Mouse (Mus musculus) spleen, adult 2 months (tissue): ENCODE data around the gene Fance. TPM values are rescaled to one million over a fixed set of nuclear protein-coding genes. Genes with fewer than 3 reads are reported as not detected.
"Not testable (repeated sequence)": the region's sequence is repeated elsewhere in the genome, so short reads cannot be mapped to it uniquely, and the experiment has no call there.

Experiments
- DNase-seq, 2 experiments: peaks; one replicate each; pipeline versions ENCODE4 v3.0.0 to v3.0.0-alpha.2; 2012 to 2021; ENCODE audit warnings: low spot score in 2 of 2, low read depth in 1 of 2
- H3K27ac ChIP-seq: fragments of 200-500 bp; 2 replicates; pipeline ENCODE4 v1.5.1; 2012; ENCODE audit warnings: low read length, inconsistent platforms; ENCODE audit not compliant: insufficient read depth
- H3K27me3 ChIP-seq: fragments of 200-500 bp; 2 replicates; pipeline ENCODE4 v1.6.1; 2012; ENCODE audit warnings: mild to moderate bottlenecking, moderate library complexity, low read length, inconsistent platforms; ENCODE audit not compliant: control insufficient read depth, insufficient read depth
- H3K36me3 ChIP-seq: fragments of 200-500 bp; 2 replicates; pipeline ENCODE4 v1.6.1; 2012; ENCODE audit warnings: mild to moderate bottlenecking, low read length, inconsistent platforms; ENCODE audit not compliant: control insufficient read depth, insufficient read depth
- H3K4me1 ChIP-seq: fragments of 200-500 bp; 2 replicates; pipeline ENCODE4 v1.6.1; 2011; ENCODE audit warnings: inconsistent platforms; ENCODE audit not compliant: control insufficient read depth, insufficient read depth, insufficient read length
- H3K4me3 ChIP-seq: fragments of 200-500 bp; 2 replicates; pipeline ENCODE4 v1.5.1; 2011; ENCODE audit warnings: mild to moderate bottlenecking, inconsistent platforms; ENCODE audit not compliant: insufficient read depth, insufficient read length; ENCODE audit errors: extremely low read depth
- CTCF ChIP-seq: fragments of 200-500 bp; IDR thresholded peaks from 2 replicates; pipeline ENCODE4 v1.5.1; 2011; ENCODE audit warnings: mild to moderate bottlenecking, inconsistent platforms; ENCODE audit not compliant: insufficient read depth, insufficient read length, insufficient replicate concordance; ENCODE audit errors: extremely low read depth
- POLR2A ChIP-seq: fragments of 200-500 bp; IDR thresholded peaks from 2 replicates; pipeline ENCODE4 v1.6.1; 2011; ENCODE audit warnings: low read depth, low read length, inconsistent platforms
- WGBS: fragments of 180-500 bp; shearing (Covaris S2); methylation state at CpG from one replicate; pipeline ENCODE4 v1.1.7; 2018; 5-methylcytosine and 5-hydroxymethylcytosine counted together
- polyA plus RNA-seq: library from polyadenylated mRNA; depleted of rRNA; stranded (reverse); fragments of >200 nt; gene quantifications from 2 replicates; pipeline ENCODE4 v1.2.3, GENCODE M21; 2012

Gene Fance
- polyA plus RNA-seq, 1 experiment, result 17.2 TPM

DNA sequence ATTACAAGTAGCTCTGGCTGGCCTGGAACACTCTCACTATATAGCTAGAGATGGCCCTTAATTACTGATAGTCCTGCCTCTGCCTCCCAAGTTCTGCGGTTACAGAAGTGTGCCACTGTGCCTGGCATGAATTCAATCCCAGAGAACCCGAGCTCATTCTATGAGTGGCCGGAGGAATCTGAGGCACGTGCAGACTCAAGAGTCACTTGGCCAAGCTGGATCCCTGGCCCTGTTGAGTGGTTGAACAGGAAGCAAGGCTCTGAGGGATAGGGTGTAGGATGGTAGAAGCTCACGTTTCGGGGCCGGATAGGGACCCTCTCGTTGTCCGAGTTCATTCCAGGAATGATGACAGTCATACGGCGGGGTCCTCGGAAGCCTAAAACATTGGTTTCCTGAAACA is 42.6 kb downstream of the Fance start:
- DNase-seq, result no peak
- no peaks in the 10 kb centered on the region for H3K36me3 ChIP-seq
- TF ChIP-seq POLR2A, result no peak
- no peak for TF ChIP-seq CTCF
- no peak overlapping the region for H3K4me3 ChIP-seq
- H3K27ac ChIP-seq, result no peak overlapping the region
- H3K4me1 ChIP-seq, result no peaks in the 10 kb centered on the region
- 90% methylated on average over 12 of the region's 12 CpGs for WGBS
- peaks cover 6% of the 10 kb centered on the region for H3K27me3 ChIP-seq

DNA sequence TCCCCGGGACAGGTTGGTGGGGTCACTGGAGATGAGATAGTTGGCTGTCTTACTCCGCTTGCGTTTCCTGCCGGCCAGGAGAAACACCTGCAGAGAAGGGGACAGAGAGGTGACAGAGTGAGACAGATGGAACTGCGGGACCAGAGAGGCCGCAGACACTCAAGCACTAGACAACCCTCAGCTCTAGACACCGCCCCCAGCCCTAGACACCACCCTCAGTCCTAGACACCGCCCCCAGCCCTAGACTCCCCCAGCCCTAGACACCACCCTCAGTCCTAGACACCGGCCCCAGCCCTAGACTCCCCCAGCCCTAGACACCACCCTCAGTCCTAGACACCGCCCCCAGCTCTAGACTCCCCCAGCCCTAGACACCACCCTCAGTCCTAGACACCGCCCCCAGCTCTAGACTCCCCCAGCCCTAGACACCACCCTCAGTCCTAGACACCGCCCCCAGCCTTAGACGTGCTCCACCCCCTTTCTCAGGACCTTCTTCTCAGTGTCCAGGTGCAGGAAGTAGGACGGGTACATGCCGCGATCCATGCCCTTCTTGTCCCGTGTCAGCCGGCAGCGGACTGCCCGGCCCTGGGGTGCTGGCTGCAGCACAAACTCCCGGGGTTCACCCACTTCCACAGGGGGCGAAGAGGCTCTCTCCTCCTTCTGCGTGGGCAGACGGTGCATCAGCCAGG is 45.4 kb downstream of the Fance start:
- not testable (repeated sequence) for H3K4me1 ChIP-seq, DNase-seq, H3K4me3 ChIP-seq, H3K27me3 ChIP-seq, H3K36me3 ChIP-seq, H3K27ac ChIP-seq
- 57% methylated on average over 24 of the region's 24 CpGs for WGBS

DNA sequence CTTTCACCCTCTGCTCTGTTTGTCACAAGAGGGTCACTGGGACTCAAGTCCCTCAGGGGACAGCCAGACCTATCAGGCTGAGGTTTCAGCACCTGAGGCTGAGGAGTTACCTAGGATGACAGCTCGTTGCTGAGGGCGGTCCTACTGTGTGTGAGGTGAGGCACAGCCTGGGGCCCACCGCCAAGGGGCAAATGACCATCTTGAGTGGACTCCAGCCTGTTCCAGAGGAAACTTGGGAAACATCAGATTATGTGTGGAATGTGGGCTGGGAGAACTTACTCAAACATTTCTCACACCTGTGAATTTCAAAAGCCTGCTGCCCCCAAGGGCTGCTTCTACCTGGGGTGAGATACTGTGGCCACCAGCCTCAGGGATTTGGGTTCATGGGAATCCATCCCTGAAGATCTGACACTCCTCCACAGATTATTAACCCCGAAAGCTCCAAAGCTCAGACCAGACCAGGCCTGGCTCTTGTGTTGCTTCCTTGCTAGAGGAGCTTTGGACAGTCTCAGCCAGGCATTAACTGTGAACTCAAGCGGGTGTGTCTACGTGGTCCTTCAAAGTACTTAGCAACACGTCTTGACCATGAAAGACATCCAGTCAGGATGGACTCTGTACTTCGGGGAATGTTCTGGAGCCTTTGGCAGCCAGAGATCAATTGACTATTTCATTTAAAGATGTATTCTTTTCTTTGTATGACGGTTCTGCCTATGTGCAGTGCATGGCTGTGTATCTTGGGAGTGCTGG is 47.4 kb downstream of the Fance start:
- TF ChIP-seq POLR2A, result no peak
- no peak for TF ChIP-seq CTCF
- H3K4me1 ChIP-seq, result no peaks in the 10 kb centered on the region; the same call in 1 of the 2 replicates
- H3K4me3 ChIP-seq, result no peak overlapping the region
- no peak overlapping the region for H3K27ac ChIP-seq
- WGBS, result 86% methylated on average over 9 of the region's 9 CpGs
- H3K27me3 ChIP-seq, result peaks cover 16% of the 10 kb centered on the region; the same call in 1 of the 2 replicates
- H3K36me3 ChIP-seq, result no peaks in the 10 kb centered on the region
- no peak for DNase-seq

DNA sequence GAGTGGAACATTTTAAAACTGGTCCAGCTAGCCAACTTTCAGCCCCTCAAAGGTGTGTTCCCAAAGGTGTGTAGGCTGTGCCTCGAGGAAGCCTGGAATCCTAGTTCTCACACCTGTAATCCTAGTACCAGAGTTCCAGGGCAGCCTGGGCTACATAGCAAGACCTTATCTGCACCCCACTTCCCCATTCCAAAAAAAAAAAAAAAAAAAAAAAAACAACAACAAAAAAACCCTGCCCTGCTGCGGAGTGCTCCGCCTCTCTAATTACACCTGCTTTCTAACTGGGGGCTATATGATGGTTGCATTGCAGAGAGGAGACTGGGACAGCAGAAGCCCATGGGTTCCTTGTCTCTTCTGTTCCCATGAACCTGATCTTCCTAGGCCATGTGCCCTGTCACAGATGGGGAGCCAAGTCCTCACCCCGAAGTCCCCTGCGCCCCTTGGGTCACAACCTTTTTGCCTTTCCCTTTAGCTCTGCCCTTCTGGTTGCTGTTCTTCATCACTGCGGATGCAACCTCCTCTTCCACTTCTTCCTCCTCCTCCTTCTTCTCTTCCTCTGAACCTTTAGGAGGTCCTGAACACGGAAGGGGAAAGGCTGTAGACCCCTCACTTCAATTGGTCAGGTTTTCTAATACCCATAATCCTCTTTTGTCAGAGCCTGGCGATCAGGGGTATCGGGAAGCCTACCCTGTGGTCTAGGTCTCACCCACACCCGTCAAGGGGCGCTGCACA is 48.8 kb downstream of the Fance start:
- Histone ChIP-seq H3K4me3 (no peak overlapping the region), H3K27ac (no peak overlapping the region), H3K4me1 (no peaks in the 10 kb centered on the region; the same call in 1 of the 2 replicates), H3K36me3 (no peaks in the 10 kb centered on the region), H3K27me3 (peaks cover 20% of the 10 kb centered on the region; the same call in 1 of the 2 replicates)
- no peak for DNase-seq
- TF ChIP-seq POLR2A, result no peak
- no peak for TF ChIP-seq CTCF
- 40% methylated on average over 11 of the region's 11 CpGs for WGBS

DNA sequence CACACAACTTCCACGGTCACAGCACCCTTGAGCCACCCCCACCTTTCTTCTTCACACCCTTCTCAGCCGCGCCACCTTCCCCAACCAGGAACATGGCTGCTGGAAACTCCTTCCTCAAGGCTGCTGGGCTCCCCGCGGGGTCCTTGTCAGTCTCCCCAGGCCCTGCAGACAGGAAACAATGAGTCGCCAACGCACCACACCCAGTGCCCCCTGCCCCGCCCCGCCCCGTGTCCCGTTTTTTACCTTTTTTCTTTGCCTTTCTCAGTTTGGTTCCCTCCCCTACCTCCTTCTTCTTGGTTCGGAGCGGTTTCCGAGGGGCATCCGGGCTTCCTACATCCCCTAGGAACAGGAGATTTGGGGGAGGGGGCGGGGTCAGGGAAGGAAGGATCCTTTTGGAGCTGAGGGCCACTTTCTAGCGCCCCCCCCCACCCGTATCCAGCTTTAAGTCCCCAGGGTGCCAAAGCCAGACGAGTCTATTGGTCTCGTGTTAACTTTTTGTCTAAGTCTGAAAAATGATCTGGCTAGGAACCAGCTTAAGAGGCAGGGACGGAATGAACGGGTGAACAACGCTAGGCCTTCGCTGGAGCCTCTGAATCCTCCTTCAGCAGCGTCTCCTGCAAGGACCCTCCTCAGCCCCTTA is 49.5 kb downstream of the Fance start:
- Histone ChIP-seq H3K27me3 (peaks cover 20% of the 10 kb centered on the region; the same call in 1 of the 2 replicates), H3K4me3 (no peak overlapping the region), H3K4me1 (no peaks in the 10 kb centered on the region; the same call in 1 of the 2 replicates), H3K27ac (no peak overlapping the region), H3K36me3 (no peaks in the 10 kb centered on the region)
- 5% methylated on average over 25 of the region's 25 CpGs for WGBS
- TF ChIP-seq POLR2A (no peak), CTCF (no peak)
- DNase-seq, result no peak

DNA sequence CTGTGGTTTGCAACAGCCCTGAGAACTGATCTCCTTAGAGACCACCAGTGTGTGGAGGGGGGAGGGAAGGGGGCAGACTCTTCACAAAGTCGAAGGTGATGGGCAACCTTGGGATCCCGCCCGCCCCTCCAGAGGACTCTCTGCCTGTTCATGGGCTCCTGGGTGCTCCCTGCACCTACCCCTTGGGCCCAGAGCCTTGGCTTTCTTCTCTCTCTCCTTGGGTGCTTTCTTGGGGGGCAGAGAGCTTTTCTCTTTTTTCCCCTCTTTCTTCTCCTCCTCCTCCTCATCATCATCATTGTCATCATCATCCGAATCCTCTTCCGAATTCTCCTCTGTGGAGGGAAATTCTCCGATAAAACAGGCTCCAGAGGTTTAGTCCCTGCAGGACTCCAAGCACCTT is 50.2 kb downstream of the Fance start:
- DNase-seq, result no peak
- TF ChIP-seq CTCF, result no peak
- no peak for TF ChIP-seq POLR2A
- Histone ChIP-seq H3K4me3 (no peak overlapping the region), H3K4me1 (no peaks in the 10 kb centered on the region; the same call in 1 of the 2 replicates), H3K27ac (no peak overlapping the region), H3K36me3 (no peaks in the 10 kb centered on the region), H3K27me3 (peaks cover 20% of the 10 kb centered on the region; the same call in 1 of the 2 replicates)
- WGBS, result 48% methylated on average over 6 of the region's 6 CpGs
